Mouse (Mus musculus): ENCODE measurements at regions not wholly inside any gene's neighbourhood (a gene's known extent, or its start where the extent isn't known, plus 50 kb on each side); places are given as distances from the start of the nearest gene placed in this dataset.

DNA sequence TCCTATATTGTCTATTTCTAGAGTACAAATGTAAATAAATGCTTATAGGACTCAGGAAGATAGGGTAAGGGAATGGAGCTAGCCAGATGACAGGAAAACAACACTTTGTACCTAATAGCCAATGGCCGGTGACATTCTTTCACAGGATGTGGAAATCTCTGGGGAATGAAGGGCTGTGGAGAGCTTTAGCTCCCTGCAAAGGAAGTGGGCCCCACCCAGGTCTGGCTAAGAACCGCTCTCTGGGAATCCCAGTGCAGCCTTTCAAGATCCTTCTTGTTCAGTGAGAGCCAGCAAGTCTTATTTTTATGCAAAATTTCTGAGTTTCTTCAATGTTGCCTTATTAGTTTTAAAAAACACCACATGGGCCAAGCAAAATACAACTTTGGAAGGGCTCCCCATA is 54.7 kb upstream of the Pappa2 start:
- no peak for ATAC-seq (ENCODE audit: poor library complexity, severe bottlenecking)

DNA sequence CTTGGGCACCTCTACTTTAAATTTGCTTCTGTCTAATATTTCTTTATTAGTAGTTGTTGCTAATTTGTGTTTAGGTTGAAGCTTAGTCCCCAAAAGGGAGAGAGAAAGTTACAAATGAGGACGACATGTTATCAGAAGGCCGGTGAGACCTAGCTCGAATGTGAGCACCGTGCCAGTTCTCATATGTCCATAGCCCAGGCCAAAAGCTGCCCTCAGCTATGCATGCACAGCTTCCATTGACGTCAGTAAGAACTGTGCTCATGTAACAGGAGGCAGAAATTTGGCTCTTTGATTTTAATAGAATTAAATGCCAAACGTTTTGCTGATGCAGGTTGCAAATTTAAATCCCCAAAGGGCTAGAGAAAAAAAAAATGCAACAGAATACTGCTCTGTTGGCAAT is 56.1 kb upstream of the Pappa2 start:
- no peak for ATAC-seq (ENCODE audit: poor library complexity, severe bottlenecking)

DNA sequence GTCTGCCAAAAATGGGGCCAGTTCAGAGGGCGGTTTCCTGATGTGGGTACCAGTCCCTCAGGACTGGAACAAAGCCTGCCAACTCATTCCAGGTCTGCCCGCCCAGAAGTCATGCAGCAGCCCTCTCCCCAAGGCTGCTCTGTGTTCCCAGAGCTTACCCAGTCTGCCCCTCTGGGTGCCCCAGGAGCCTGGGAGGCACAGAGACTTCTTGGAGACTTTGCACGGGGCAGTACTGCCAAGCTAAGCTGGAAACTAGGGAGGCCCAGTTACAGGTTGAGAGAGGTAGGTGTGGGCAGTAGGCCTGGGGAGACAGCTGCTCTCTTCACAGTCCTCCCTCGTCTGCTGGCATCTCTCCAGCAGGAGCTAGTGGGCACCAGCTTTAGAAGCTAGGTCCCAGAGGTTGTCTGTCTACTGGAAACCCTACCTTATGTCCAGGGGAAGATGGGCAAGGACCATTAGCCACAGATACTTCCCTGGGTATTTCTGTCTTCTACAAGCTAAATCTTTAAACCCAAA is 65.6 kb upstream of the Pappa2 start:
- no peak for ATAC-seq (ENCODE audit: poor library complexity, severe bottlenecking)

DNA sequence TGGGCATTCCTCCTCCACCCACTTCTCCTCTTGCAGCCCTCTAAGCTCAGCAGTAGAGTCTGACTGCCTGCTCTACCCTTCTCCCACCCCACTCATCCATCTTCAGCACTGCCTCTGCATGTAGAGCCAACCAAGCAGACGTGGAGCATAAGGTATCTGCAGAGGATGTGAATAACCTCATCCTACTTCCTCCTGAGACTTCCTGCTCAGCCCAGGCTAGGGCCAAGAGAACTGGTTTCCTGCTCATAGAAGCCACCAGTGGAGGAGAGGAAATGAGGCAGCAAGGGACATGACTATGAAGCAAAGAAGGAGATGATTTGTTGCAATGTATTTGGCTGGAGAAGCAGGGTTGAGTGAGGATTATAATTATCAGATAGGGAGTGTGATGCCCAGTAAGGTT is 84.7 kb upstream of the Pappa2 start:
- no peak for ATAC-seq (ENCODE audit: poor library complexity, severe bottlenecking)

DNA sequence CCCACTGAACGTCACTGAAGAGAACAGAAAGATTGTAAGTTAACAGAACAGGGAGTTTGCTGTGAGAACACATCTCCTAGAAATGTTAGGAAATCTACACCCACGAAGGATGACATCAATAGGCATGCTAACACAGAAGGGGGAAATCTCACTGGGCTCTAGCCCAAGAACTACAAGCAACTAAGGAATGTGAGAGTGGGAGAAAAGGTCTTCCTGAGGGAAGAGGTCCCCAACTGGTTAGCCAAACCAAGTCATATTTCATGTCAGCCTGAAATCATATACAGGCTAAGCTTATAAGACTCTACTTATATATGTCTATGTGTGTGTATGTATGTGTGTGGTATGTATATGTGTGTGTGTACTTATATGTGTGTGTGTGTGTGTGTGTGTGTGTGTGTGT is 118.9 kb upstream of the Pappa2 start:
- no peak for ATAC-seq (ENCODE audit: poor library complexity, severe bottlenecking)

DNA sequence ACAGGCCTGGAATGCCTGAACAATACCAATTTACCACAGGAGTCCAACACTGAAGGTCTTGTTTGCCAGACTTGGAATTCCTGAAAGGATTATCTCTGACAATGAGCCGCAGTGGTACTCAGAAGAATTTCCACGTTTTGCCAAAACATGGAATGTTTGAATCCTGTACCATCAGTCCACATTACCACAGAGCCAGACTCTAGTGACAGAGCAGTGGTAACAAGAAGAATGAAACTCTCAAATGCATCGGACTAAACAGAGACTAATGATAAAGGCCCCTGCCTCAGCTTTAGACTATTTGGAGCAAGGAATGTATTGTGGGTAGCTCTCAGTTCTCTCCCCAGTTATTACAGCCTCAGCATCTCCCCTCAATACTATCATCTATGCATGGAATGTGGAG is 109.9 kb upstream of the Cop1 start:
- no peak for ATAC-seq (ENCODE audit: poor library complexity, severe bottlenecking)

DNA sequence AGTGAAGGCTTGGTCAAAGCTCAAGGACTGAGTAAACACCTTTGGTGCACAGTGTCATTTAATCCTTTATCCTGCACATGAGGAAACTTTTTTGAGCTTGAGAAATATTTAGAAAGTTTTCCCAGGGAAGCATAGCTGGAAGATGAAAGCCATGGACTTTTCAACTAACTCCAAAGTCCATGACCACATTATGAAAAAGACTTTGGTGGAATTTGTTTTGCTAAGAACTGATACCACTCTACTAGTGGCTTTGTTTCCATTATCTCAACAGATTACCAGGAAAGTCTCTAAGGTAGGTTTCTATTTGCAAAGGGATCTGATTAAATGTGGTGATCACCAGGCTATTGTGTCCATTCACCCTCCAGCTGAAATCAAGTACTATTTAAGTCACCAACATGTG is 107.2 kb upstream of the Cop1 start:
- ATAC-seq (ENCODE audit: poor library complexity, severe bottlenecking) = no peak

DNA sequence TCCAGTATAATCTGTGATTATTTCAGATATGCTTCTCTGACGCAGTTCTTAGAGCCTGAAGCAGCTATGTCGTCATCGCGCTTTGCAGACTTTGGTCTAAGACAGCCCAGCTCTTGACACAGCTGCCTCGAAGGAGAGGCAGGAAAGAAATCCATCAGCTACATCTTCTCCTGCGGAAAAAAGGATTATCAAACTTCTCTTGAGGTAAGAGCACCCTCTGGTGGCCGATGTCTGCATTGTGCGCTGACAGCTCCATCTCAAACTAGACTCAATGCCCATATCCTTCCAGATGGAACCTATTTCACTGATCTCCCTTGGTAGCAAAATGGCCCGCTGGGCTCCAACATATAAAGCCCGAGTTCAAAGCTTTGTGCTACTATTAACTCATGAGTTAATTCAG is 96.8 kb upstream of the Cop1 start:
- peak; percentile 86 for ATAC-seq (ENCODE audit: poor library complexity, severe bottlenecking)

DNA sequence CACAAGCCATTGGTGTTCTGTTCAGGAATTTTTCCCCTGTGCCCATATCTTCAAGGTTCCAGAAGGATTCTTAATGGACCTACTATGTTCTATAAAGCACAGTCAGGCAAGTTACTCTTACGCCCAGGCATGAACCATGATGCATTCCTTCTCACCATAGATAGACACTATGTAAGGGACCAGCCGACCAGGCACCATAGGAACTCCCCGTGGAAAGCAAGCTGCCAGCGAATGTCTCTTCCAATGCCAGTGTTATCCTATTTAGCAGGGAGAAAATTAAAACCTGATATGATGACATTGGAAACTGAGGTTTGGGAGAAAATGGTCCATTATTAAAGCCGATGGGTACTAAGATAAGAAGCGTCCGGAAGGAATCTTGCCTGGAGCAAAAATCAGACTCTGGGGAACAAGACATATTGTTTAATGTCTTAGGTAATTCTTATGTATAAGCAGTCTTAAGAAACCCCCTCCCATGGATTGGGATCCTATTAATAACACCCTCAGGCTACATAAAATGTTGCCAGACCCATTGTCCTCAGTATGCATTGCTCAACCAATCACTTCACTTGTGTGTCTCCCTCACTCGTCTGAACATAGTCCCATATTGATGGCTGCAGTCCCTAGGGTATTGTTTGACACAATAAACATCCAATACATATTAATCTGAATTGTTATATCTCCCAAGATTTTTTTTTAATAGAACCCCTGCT is 84.2 kb upstream of the Cop1 start:
- no peak for ATAC-seq (ENCODE audit: poor library complexity, severe bottlenecking)

DNA sequence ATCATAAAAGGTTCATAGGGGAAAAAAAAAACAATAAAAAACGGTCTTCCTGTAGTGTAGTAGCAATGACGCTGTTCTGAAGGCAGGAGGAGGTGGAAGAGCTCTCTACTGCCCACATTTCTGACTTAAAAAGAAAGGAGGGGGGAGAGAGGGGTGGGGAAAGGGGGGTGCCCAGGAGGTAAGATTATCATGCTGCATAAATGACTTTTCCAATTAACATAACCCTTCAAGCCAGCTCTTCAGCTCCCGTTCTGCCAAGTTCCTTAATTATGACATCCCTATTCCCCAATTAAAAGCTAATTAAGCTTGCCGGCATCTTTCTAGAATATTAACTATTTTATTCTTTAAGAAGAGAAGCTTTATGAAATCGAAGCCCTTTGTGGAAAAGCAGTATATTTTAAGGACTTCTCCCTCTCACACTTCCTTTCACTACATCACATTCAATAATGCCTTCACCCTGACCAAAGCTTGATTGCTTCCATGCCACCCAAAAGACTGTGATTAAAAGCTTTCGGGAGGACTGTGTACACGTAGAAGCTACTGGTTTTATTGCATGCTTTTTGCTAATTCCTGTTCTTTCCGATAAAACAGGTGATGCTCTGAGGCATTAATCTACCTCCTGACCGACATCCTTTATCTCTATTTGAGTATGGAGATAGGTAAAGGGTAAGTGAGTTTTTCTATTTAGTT is 83.5 kb upstream of the Cop1 start:
- no peak for ATAC-seq (ENCODE audit: poor library complexity, severe bottlenecking)

DNA sequence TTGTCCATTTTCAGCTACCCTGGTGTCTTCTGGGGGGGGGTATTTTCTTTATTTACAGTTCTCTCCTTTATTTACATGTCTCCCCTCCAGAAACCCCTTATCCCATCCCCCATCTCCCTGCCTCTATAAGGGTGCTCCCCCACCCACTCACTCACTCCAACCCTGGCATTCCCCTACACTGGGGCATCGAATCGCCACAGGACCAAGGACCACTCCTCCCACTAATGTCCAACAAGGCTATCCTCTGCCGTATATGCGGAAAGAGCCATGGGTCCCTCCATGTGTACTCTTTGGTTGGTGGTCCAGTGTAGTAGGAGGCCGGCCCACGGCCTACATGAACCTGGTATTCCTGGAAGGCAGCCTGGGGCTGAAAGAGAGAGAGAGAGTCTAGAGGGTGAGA is 82.9 kb upstream of the Cop1 start:
- no peak for ATAC-seq (ENCODE audit: poor library complexity, severe bottlenecking)

DNA sequence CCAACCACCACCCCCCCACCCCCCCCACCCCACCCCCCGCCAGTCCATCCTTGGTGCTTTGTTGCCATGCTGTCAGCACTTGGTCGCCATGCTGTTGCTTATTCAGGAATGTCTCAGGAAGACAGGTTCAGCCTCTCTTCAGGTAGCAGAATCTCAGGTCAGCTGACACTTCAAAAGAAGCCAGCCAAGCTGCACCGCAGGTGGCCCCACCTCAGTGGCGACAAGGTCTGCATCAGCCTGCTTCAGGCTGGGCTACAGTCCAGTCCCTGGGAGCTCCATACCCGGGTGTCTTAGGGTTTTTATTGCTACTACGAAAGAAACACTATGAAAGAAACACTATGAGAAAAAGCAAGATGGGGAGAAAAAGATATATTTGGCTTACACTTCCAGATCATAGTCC is 82.4 kb upstream of the Cop1 start:
- no peak for ATAC-seq (ENCODE audit: poor library complexity, severe bottlenecking)

DNA sequence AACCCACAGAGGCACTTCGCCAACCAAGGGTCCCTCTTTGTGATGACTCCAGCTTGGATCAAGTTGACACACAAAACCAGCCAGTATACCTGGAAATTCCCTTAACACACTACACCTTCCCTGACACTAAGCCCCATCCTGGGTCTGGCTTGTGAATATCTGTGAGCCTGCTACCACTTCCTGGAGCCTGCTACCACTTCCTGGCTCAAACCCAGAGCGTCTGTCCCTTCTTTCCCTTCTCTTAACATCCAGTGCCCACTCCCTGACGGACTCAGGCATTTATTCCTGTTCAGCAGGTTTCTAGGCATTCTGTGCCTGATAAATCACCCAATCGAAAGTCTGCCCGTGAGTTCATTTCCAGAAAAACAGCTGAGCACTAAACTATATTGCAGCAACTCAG is 81.8 kb upstream of the Cop1 start:
- no peak for ATAC-seq (ENCODE audit: poor library complexity, severe bottlenecking)

DNA sequence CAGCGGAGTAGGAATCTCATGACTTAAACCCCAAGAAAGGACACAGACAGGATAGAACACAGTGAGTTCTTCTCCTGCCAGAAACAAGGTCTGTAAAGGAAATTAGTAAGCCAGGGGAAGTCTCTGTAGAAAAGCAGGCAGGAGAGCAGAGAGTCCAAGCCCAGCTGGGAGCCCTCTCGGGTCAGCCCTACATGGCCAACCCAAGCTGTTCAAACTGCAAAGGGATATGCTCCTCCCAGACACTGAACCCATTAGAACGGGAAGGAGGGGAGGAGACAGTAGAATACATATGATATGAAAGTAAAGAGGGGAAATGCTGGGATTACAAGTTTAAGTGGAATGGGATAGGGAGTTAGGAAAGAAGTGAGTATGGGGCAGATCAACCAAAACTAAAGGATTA is 75.7 kb upstream of the Cop1 start:
- ATAC-seq (ENCODE audit: poor library complexity, severe bottlenecking) = no peak

DNA sequence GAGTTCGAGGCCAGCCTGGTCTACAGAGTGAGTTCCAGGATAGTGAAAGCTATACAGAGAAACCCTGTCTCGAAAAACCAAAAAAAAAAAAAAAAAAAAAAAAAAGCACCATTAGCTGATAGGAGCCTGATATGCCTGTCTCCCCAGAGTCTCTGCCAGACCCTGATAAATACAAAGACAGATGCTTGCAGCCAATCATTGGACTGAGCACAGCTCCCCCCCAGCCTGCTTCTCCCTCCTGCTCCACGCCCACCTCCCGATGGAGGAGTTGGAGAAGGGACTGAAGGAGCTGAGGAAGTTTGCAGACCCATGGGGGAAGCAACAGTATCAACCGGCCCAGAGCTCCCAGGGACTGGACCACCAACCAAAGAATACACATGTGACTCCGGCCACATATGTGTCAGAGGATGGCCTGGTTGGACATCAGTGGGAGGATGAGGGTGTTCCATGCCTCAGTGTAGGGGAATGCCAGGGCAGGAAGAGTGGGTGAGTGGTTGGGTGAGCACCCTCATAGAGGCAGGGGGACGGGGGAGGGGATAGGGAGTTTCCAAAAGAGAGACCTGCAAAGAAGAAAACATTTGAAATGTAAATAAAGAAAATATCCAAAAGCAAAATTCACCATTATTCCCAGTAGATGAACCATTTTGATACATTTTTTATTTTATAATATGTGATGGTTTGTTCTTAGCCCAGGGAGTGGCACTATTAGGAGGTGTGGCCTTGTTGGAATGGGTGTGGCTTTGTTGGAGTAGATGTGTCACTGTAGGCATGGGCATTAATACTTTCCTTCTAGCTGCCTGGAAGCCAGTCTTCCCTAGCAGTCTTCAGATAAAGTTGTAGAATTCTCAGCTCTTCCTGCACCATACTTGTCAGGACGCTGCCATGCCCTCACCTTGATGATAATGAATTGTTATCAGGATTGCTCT is 71.8 kb upstream of the Cop1 start:
- ATAC-seq (ENCODE audit: poor library complexity, severe bottlenecking) = no peak

DNA sequence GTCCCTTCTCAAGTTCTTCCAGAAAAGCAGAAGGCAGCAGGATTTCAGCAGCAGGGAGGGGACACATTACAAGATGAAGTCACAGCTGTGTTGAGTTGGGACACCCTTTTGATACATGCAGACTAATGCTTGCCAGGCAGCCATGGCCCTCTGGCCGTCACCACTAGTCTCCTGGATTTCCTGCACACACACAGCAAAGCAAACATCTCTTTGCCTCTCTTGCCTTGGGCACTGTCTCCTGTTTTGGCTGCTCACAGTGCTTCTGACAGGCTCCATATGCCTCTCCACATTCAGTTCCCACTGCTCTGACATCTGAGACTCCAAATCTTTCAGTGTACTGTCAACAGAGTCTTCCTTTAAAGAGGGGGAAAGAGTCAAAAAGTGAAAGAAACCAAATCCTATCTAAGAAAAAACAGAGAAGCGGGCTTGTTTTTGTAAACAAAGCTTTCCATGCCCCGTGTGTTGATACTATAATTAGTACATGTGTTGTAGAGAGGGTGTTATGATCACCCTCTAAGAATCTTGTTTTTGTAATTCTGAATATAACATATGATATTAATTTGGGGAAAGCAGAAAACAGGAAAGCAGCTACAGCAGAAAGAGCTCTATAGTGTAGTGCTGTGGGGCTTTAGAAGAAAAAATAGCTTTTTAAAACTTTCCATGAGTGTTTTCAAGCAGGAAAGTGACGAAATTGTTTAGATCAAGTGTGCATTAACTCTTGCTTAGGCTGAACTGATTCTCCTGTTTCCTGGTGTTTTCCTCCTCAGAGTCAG is 68.8 kb upstream of the Cop1 start:
- no peak for ATAC-seq (ENCODE audit: poor library complexity, severe bottlenecking)

DNA sequence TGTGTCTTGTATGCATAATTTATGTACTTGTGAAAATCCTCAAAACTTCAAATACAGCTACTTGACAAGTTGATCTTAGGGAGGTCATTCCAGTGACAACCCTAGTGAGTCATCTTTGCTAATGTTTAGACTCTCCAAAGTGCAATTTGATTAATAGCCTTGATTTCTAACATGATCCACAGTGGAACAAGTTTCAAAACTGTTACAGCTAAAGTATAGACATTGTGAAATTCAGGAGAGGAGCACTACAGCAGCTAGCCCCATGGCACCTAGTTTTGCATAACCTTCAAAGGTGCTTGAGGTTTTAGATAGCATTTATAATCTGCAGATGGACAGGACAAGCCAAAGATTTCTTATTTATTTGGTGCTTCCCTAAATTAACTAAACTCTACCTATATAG is 50.1 kb upstream of the Cop1 start:
- no peak for ATAC-seq (ENCODE audit: poor library complexity, severe bottlenecking)

Data from megakaryocyte, adult 5-6 weeks (primary cell).